Mouse (Mus musculus): Measurements from ENCODE around the gene A530064D06Rik.
A peak's percentile ranks its signal among the peaks of the same experiment; 100 is the strongest.
"Not testable (repeated sequence)": the region's sequence is repeated elsewhere in the genome, so short reads cannot be mapped to it uniquely, and the experiment has no call there.

A530064D06Rik gene

DNA sequence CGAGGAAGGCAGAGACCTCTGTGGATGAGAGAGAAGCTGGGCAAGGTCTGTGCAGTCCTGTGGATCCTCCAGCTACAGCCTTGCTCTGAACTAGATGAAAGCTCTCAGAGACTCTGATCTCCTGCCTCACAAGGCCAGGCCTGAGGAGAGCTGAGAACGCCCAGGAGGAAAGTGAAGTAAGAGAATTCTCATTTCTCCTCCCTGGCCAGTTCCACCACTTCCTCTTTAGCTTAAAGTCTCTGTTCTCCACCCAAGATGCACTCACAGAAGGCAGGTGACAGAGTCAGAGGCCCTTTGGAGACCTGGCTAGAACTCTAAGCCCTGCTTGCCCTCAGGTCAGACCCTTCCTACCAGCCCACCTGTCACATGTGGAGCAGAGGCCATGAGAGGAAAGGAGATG is at the start of gene A530064D06Rik:
A530064D06Rik (minus strand) TSS at position 173 of the 400 bp plus-strand sequence.
- not testable (repeated sequence) for DNase-seq

DNA sequence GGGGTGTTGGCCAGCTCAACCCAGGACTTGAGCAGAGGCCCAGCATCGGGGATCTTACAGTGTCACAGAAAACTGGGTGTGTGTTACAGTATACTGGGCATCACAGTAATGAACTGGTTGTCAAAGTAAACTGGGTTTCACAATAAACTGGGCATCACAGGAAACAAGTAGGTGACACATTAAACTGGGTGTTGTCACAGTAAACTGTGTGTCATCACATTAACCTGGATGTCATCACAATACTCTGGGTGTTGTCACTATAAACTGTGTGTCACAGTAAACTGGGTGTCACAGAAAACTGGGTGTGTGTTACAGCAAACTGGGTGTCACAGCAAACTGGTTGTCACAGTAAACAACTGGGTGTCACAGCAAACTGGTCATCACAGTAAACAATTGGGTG is 48.4 kb upstream of the A530064D06Rik start:
- DNase-seq, result no peak

DNA sequence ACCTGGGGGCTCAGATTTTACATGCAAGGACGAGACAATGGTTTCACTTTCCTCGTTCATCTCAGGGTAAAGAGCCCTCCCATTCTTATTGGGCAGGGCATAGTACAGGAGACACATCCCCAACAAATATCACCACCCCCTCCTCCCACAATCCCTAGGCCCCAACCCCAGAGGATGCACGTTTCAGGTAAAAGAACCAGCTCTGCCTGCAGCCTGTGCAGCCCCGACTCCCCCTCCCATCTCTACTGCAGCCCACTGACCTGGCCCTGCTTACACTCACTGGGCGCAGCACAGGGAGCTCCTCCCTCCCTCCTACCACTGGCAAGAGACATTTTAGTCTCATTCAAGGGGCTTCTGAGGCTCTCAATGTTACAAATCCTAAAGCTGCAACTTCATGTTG is 46.4 kb upstream of the A530064D06Rik start:
- no peak for DNase-seq

DNA sequence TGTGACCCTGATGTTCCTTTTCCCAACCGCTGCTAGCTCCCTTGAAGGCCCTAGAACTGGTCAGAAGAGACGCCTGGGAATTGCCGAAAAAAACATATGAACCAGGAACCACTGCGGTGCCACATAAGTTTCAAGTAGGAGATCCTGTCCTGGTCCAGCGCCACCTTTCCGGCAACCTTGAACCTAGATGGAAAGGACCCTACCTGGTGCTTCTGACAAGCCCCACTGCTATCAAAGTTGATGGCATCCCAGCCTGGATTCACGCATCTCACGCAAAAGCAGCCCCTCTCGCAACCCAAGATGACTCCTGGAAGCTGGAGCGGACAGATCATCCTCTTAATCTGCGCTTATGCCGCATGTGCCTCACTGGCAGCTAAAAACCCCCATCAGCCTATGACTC is 45.5 kb upstream of the A530064D06Rik start:
- no peak for DNase-seq

DNA sequence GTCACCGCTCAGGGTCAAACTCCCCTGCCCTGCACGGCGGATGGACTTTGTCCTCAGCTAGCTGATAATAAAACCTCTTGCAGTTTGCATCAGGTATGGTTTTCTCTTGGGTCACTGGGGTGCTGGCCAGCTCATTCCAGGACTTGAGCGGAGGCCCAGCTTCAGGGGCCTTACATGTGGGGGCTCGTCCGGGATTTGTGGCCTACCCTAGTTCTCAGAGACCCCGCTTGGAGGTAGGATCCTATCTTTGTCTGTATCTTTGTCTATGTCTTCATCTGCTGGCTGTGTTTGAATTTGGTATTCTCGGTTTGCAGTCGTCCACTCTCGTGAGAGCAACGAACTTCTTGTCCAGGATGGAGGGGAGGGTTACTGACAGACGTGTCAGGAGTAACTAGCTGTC is 36.0 kb upstream of the A530064D06Rik start:
- no peak for DNase-seq

DNA sequence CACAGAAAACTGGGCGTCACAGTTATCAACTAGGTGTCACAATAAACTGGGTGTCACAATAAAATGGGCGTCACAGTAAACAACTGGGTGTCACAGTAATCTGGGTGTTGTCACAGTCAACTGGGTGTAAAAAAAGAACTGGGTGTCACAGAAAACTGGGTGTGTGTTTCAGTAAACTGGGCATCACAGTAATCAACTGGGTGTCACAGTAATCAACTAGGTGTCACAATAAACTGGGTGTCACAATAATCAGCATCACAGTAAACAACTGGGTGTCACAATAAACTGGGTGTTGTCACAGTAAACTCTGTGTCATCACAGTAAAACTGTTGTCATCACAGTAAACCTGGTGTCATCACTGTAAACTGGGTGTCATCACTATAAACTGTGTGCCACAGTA is 25.3 kb upstream of the A530064D06Rik start:
- DNase-seq, result no peak

DNA sequence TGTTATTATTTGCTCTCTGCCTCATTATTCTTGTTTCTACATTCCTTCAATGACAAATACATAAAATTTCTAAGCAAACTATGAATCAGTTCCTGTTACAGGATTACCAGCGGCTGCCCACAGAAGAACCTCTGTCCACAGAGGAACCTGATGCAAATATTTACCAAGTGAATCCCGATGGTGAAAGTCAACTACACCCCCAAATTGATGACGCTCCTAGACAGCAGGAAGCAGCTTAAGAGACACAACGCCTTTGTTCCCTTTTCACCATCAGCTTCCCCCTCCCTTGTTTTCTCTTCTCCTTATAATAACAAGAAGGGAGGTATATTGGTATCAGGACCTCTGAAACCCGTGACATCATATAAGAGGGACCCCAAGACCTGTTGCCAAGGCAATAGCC is 18.2 kb upstream of the A530064D06Rik start:
- no peak for DNase-seq

DNA sequence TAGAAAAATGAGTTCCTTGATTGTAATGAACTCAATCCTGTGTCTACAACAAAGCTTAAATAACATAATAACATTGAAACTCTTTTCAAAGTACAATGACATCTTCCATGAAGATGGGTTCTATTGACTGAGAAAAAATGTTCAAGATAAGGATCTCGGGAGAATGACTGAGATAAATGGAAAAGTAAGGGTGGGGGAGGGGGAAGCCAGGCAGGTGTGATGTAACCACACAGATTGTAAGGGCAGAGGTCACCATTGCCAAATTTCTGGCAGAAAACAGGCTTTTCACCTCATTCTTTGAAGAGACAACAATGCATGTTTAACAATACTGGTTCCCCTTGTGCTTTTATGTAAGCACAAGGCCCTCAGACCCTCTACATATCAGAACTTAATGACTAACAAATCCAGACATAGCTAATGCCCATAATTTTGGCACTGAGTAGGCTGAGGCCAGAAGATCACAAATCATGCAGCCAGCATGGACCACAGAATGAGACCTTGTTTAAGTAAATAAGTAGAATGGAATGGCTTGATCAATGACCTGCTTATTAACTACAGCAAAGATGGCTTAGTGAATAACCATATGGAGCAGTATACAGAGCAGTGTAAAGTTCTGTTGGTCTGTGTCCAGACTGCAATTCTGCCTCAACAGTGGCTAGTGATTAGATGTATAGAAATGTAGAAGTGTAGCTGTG is 9.5 kb downstream of the A530064D06Rik start:
- DNase-seq, result no peak

DNA sequence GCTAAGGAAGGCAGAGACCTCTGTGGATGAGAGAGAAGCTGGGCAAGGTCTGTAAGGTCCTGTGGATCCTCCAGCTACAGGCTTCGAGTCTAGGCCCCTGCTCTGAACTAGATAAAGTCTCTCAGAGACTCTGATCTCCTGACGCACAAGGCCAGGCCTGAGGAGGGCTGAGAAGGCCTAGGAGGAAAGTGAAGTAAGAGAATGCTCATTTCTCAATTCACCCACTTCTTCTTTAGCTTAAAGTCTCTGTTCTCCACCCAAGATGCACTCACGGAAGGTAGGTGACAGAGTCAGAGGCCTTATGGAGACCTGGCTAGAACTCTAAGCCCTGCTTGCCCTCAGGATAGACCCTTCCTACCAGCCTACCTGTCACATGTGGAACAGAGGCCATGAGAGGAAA is 21.0 kb downstream of the A530064D06Rik start, which contains the start of gene 9830107B12Rik:
9830107B12Rik (minus strand) TSS at position 149 of the 400 bp plus-strand sequence.
- DNase-seq, result no peak

DNA sequence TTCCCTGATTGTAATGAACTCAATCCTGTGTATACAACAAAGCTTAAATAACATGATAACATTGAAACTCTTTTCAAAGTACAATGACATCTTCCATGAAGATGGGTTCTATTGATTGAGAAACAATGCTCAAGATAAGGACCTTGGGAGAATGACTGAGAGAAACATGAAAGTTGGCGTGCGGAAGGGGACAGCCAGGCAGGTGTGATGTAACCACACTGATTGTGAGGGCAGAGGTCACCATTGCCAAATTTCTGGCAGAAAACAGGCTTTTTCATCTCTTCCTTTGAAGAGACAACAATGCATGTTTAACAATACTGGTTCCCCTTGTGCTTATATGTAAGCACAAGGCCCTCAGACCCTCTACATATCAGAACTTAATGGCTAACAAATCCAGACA is 34.3 kb downstream of the A530064D06Rik start:
- DNase-seq, result no peak

DNA sequence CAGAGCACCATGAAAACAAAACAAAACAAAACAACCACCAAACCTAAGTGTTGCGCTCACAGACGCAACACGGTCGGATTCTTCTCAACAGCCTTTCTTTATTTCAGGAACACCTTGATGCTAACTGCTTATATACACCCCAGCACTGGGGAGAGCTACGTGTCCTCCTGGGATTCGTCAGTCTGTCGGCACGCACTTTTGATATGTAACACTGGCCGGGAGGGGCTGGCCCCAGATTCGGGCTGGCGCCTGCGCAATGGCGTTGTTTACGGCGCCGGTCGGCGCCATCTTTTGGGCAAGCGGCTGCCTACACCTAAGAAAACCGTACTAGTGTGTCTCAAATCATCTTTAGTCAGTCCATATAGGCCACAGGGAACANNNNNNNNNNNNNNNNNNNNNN is 46.6 kb downstream of the A530064D06Rik start:
- DNase-seq, result no peak

DNA sequence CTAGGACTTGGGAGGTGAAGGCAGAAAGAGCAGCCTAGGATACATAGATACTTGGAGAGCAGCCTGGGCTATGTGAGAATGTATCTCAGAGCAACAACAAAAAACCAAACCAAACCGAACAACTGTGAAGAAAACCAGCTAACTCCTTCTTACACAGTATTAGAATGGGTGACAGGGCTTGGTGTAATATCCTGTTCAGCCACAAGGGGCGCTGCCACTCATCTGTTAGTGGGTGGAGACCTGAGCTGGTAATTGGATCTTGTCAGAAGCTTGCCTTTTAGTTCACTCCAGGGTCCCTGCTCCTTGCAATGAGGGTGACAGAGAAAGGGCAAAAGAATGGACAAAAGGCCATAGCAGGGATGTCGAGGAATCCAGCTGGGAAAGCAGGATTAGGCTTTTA is 47.4 kb downstream of the A530064D06Rik start:
- DNase-seq, result peak; percentile 67

DNA sequence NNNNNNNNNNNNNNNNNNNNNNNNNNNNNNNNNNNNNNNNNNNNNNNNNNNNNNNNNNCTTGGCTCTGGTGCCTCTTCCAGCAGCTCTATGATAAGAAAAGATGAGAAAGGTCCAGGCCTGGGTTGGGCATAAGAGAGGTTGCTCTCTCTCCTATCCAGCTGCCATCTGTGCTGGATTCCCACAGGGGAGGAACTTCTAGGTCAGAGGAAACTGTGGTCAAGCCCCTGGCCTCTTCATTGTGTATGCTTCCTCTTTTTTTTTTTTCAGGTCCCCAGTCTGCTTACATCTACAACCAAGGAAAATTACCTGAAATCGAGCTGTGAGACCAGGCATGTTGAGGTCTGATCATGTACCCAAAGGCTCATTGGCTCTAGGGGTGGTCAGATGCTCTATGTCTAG is 48.5 kb downstream of the A530064D06Rik start:
- no peak for DNase-seq

DNA sequence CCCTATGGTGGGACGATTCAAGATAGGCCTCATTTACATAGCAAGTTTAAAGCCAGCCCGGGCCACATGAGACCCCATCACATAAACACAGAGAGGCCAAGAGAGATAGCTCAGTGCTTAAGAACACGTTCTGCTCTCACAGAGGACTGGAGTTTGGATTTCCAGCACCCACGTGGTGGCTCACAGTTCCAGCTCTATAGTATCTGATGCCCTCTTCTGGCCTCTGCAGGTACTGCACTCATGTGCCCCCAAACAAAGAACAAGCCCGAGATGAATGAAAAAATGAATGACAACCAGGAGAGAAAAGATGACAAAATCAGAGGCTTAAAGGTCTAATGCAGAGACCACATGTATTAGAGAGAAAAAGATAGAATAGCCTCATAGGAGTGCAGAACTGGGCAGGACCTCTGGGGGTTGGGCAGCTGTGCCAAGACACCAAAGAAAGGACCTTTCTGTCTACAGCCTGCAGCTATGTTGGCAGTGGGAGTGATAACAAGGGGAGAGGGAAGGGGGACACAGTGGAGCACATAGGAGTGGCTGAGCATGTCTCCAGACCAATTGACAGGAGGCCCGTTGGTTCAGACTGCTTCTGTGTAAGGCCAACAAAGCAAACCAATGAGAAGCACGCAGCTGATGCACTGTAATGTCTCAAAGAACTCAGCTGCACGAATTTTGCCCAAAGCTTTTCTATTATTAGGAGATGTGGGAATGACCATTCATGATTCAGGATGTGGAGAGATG is 56.4 kb downstream of the A530064D06Rik start:
- no peak for DNase-seq

DNA sequence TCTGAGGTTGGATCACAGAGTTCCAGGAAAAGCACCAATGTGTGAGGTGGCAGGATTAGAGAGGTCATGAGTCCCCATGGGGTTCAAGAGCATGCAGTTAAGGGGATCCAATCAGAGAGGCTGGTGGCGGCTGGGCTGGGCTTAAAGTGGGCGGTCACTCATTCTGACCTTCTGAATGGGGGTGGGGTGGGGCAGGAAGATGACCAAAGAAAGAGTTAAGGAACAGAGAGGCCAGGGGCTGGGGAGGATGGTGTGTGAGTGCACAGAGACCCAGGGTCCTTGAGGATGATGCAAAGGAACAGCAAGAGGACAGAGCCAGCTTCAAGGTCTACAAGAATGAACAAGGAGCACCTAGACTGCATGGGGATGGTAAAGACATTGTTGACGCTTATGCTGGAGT is 58.6 kb downstream of the A530064D06Rik start:
- DNase-seq, result no peak

DNA sequence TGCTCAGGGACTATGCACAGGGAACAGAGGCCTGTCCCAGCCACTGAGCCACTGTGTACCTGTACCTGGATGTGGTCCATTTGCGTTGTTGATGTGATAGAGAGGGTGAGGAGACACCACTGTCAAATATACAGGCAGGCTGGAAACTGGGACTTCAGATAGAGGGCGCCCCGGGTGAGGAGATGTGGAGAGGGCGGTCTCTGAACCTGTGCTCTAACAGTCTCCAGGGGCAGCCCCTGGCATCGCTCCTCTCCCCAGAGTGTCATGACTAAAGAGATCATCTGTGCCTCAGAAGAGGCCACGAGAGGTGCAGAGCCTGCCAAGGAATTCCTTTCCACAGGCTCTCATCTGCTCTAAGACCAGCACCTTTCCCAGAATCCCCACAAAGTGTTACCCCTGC is 59.2 kb downstream of the A530064D06Rik start:
- no peak for DNase-seq

DNA sequence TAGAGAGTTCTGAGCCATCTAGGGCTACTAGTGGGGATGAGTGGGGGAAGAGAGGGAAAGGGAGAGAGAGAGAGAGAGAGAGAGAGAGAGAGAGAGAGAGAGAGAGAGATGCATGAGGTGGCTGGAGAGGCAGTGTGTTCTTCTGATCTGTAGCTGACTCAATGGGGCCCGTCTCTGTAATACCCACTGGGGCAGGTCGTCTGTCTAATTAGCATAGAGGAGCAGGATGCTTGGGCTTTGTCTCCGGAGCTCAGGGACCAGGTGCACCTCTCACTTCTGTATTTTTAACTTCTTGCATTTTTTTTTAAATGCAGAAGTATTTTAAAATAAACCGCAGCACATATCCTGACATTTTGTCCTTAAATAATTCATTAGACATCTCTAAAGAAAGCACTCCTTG is 59.7 kb downstream of the A530064D06Rik start:
- DNase-seq, result no peak

DNA sequence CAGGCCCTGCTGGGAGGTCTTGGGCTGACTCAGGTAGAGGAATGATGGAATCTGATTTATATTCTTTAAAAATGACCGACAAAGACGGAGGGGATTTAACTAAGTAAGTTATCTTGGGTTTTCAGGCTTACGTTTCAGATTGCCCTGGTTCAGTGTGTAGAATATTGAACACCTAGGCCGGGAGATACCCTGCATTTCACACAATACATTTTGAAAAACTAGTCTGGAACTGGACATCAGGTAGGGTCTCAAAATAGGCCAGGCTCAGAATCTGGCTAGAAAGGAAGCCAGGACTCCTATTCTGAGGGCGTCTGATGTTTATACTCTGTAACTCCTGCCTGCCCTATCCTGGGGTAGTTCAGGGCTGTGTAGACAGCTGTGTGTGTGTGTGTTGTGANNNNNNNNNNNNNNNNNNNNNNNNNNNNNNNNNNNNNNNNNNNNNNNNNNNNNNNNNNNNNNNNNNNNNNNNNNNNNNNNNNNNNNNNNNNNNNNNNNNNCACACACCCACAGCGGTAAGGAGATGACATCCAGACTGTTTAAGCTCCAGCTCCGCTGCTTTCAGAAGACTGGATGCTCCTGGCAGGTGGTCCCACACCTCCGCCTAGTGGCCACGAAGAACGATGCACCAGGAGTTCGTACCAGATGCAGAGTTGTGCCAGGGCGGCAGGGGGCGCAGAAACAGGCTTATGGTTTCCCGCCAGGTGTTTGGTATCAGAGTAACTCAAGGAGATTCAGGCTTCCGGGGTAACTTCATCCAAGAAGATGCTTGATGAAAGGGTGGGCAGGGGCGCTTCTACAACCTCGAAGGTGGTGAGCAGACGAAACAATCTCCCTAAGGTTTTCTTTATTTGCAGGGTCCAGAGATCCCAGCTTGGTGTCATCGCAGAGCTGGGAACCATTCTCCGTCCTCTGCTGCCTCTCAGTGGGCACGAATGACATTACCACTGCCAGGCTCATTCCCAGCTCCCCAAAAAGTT is 66.3 kb downstream of the A530064D06Rik start:
- peak; percentile 90 for DNase-seq

DNA sequence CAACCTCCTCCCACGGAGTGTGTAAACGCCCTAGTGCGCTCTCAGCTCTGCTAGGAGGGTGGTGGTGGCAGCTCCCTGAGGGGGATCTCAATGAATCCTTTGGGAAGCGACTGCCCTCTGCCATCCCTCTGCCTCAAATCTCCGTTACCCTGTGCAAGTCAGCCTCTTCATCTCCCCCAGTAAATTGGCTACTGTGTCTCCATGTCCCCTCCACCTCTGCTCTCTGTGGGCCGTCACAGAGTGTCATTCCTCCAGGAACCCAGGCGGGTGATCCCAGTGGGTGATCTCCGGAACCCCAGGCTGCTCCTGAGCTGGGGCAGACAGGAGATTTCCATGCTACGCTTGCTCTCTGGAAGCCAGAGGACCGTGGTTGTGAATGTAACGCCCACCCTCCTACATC is 67.8 kb downstream of the A530064D06Rik start:
- no peak for DNase-seq

Data from kidney, postnatal 14 days (tissue).